Mouse (Mus musculus) megakaryocyte-erythroid progenitor cell, adult 5-6 weeks (primary cell): ENCODE data around the gene Unc93b1. TPM values are rescaled to one million over a fixed set of nuclear protein-coding genes. Genes with fewer than 3 reads are reported as not detected.

Experiments used
- total RNA-seq, 2 experiments: library from RNA; stranded (forward) in 1 of 2; stranded (reverse) in 1 of 2; fragments of 200-1000, 215-1000 nt in 1 of 2; fragments of >200 nt in 1 of 2; fragmentation: Nextera tagmentation in 1 of 2; gene quantifications; 2 replicates each; pipeline ENCODE4 v1.2.3; 2014 to 2017

The Unc93b1 gene
- total RNA-seq, 2 experiments from 2014 or later: 9.1 to 16.4 TPM

Other genes with a start within 250 kb of the Unc93b1 start
- gene Lrp5, start 248.6 kb upstream of the Unc93b1 start, total RNA-seq (2014; fragmentation: Nextera tagmentation): 7.9 and 10.2 TPM in 2 replicates
- gene Lrp5, start 248.6 kb upstream of the Unc93b1 start, total RNA-seq (2017): 4.3 and 5.4 TPM in 2 replicates
- 24.0 and 24.9 TPM in 2 replicates for gene 1810055G02Rik, start 226.9 kb upstream of the Unc93b1 start, total RNA-seq (2014; fragmentation: Nextera tagmentation)
- gene 1810055G02Rik, start 226.9 kb upstream of the Unc93b1 start, total RNA-seq (2017): 3.2 and 9.0 TPM in 2 replicates
- 24.8 and 32.9 TPM in 2 replicates for gene Kmt5b, start 167.8 kb upstream of the Unc93b1 start, total RNA-seq (2014; fragmentation: Nextera tagmentation)
- gene Kmt5b, start 167.8 kb upstream of the Unc93b1 start, total RNA-seq (2017): 39.8 and 39.9 TPM in 2 replicates
- 23.0 and 23.5 TPM in 2 replicates for gene Chka, start 83.4 kb upstream of the Unc93b1 start, total RNA-seq (2014; fragmentation: Nextera tagmentation)
- 22.5 and 26.0 TPM in 2 replicates for gene Chka, start 83.4 kb upstream of the Unc93b1 start, total RNA-seq (2017)
- 27.6 and 37.7 TPM in 2 replicates for gene Tcirg1, start 28.1 kb upstream of the Unc93b1 start, total RNA-seq (2014; fragmentation: Nextera tagmentation)
- 6.7 and 44.0 TPM in 2 replicates for gene Tcirg1, start 28.1 kb upstream of the Unc93b1 start, total RNA-seq (2017)
- gene Ndufs8, start 22.4 kb upstream of the Unc93b1 start, total RNA-seq (2014; fragmentation: Nextera tagmentation): 175 and 218 TPM in 2 replicates
- 54.3 and 59.0 TPM in 2 replicates for gene Ndufs8, start 22.4 kb upstream of the Unc93b1 start, total RNA-seq (2017)
- gene Aldh3b1, start 5.4 kb upstream of the Unc93b1 start, total RNA-seq (2014; fragmentation: Nextera tagmentation): 3.9 TPM in 1 of 2 replicates, not detected in the other
- gene Aldh3b1, start 5.4 kb upstream of the Unc93b1 start, total RNA-seq (2017): not detected in 2 replicates
- not detected in 2 replicates for gene Aldh3b3, start 23.5 kb downstream of the Unc93b1 start, total RNA-seq (2014; fragmentation: Nextera tagmentation)
- not detected in 2 replicates for gene Aldh3b3, start 23.5 kb downstream of the Unc93b1 start, total RNA-seq (2017)
- 0.50 TPM in 1 of 2 replicates, not detected in the other for gene Aldh3b2, start 37.1 kb downstream of the Unc93b1 start, total RNA-seq (2014; fragmentation: Nextera tagmentation)
- 0.99 TPM in 1 of 2 replicates, not detected in the other for gene Aldh3b2, start 37.1 kb downstream of the Unc93b1 start, total RNA-seq (2017)
- 5.6 and 8.0 TPM in 2 replicates for gene Acy3, start 51.4 kb downstream of the Unc93b1 start, total RNA-seq (2014; fragmentation: Nextera tagmentation)
- 2.3 and 2.5 TPM in 2 replicates for gene Acy3, start 51.4 kb downstream of the Unc93b1 start, total RNA-seq (2017)
- gene Tbx10, start 57.6 kb downstream of the Unc93b1 start, total RNA-seq (2014; fragmentation: Nextera tagmentation): not detected in 2 replicates
- not detected in 2 replicates for gene Tbx10, start 57.6 kb downstream of the Unc93b1 start, total RNA-seq (2017)
- gene Nudt8, start 65.4 kb downstream of the Unc93b1 start, total RNA-seq (2014; fragmentation: Nextera tagmentation): 21.5 and 29.8 TPM in 2 replicates
- 19.5 and 21.1 TPM in 2 replicates for gene Nudt8, start 65.4 kb downstream of the Unc93b1 start, total RNA-seq (2017)
- gene Gm49405, start 65.4 kb downstream of the Unc93b1 start, total RNA-seq (2014; fragmentation: Nextera tagmentation): 1.9 and 5.4 TPM in 2 replicates
- 1.5 and 2.0 TPM in 2 replicates for gene Gm49405, start 65.4 kb downstream of the Unc93b1 start, total RNA-seq (2017)
- gene Doc2g, start 68.1 kb downstream of the Unc93b1 start, total RNA-seq (2014; fragmentation: Nextera tagmentation): 2.1 and 7.4 TPM in 2 replicates
- 3.8 and 4.0 TPM in 2 replicates for gene Doc2g, start 68.1 kb downstream of the Unc93b1 start, total RNA-seq (2017)
- 210 and 232 TPM in 2 replicates for gene Ndufv1, start 77.6 kb downstream of the Unc93b1 start, total RNA-seq (2014; fragmentation: Nextera tagmentation)
- 285 and 306 TPM in 2 replicates for gene Ndufv1, start 77.6 kb downstream of the Unc93b1 start, total RNA-seq (2017)
- gene Gstp1, start 102.8 kb downstream of the Unc93b1 start, total RNA-seq (2014; fragmentation: Nextera tagmentation): 623 and 805 TPM in 2 replicates
- gene Gstp1, start 102.8 kb downstream of the Unc93b1 start, total RNA-seq (2017): 123 and 220 TPM in 2 replicates
- gene Gstp2, start 110.8 kb downstream of the Unc93b1 start, total RNA-seq (2014; fragmentation: Nextera tagmentation): not detected in 2 replicates
- gene Gstp2, start 110.8 kb downstream of the Unc93b1 start, total RNA-seq (2017): not detected in 2 replicates
- 28.5 and 40.7 TPM in 2 replicates for gene Gstp3, start 124.4 kb downstream of the Unc93b1 start, total RNA-seq (2014; fragmentation: Nextera tagmentation)
- gene Gstp3, start 124.4 kb downstream of the Unc93b1 start, total RNA-seq (2017): 16.4 and 37.6 TPM in 2 replicates
- not detected in 2 replicates for gene Cabp2, start 146.4 kb downstream of the Unc93b1 start, total RNA-seq (2014; fragmentation: Nextera tagmentation)
- not detected in 2 replicates for gene Cabp2, start 146.4 kb downstream of the Unc93b1 start, total RNA-seq (2017)
- gene Cdk2ap2, start 162.0 kb downstream of the Unc93b1 start, total RNA-seq (2014; fragmentation: Nextera tagmentation): 65.1 and 75.8 TPM in 2 replicates
- gene Cdk2ap2, start 162.0 kb downstream of the Unc93b1 start, total RNA-seq (2017): 6.7 and 16.1 TPM in 2 replicates
- gene Pitpnm1, start 164.8 kb downstream of the Unc93b1 start, total RNA-seq (2014; fragmentation: Nextera tagmentation): 42.3 and 44.1 TPM in 2 replicates
- 7.4 and 7.7 TPM in 2 replicates for gene Pitpnm1, start 164.8 kb downstream of the Unc93b1 start, total RNA-seq (2017)
- gene Aip, start 190.7 kb downstream of the Unc93b1 start, total RNA-seq (2014; fragmentation: Nextera tagmentation): 25.9 and 31.2 TPM in 2 replicates
- 16.9 and 23.2 TPM in 2 replicates for gene Aip, start 190.7 kb downstream of the Unc93b1 start, total RNA-seq (2017)
- not detected in 2 replicates for gene Gpr152, start 204.6 kb downstream of the Unc93b1 start, total RNA-seq (2014; fragmentation: Nextera tagmentation)
- not detected in 2 replicates for gene Gpr152, start 204.6 kb downstream of the Unc93b1 start, total RNA-seq (2017)
- 0.39 and 1.5 TPM in 2 replicates for gene Cabp4, start 208.8 kb downstream of the Unc93b1 start, total RNA-seq (2014; fragmentation: Nextera tagmentation)
- gene Cabp4, start 208.8 kb downstream of the Unc93b1 start, total RNA-seq (2017): not detected in 2 replicates
- 103 and 123 TPM in 2 replicates for gene Coro1b, start 213.4 kb downstream of the Unc93b1 start, total RNA-seq (2014; fragmentation: Nextera tagmentation)
- 42.8 and 97.1 TPM in 2 replicates for gene Coro1b, start 213.4 kb downstream of the Unc93b1 start, total RNA-seq (2017)
- gene Ptprcap, start 218.4 kb downstream of the Unc93b1 start, total RNA-seq (2014; fragmentation: Nextera tagmentation): 53.0 and 63.6 TPM in 2 replicates
- gene Ptprcap, start 218.4 kb downstream of the Unc93b1 start, total RNA-seq (2017): 104 and 112 TPM in 2 replicates
- gene Rps6kb2, start 228.2 kb downstream of the Unc93b1 start, total RNA-seq (2014; fragmentation: Nextera tagmentation): 60.4 and 60.9 TPM in 2 replicates
- 14.7 and 39.7 TPM in 2 replicates for gene Rps6kb2, start 228.2 kb downstream of the Unc93b1 start, total RNA-seq (2017)
- 8.1 and 10.9 TPM in 2 replicates for gene Carns1, start 240.3 kb downstream of the Unc93b1 start, total RNA-seq (2014; fragmentation: Nextera tagmentation)
- 0.19 and 1.0 TPM in 2 replicates for gene Carns1, start 240.3 kb downstream of the Unc93b1 start, total RNA-seq (2017)